ENCODE assay signal across 8 mouse cellular contexts in genomic region chr4:43499407-43500333, GRCm38 (mm10). TPM values are rescaled to one million over a fixed set of nuclear protein-coding genes. Genes with fewer than 3 reads are reported as not detected.
DNase-seq lines count a peak whose midpoint lies in the region; ATAC-seq and TF ChIP-seq lines count a peak whose summit lies in the region.

Gene Arhgef39, minus strand, starts transcription at chr4:43499695.

- H3K27ac ChIP-seq in hindbrain, embryonic 13.5 days = no peak within 1 kb of the TSS
- H3K27ac ChIP-seq in left cerebral cortex, adult 2 months = no peak within 1 kb of the TSS

- WGBS in hindbrain, embryonic 13.5 days = 7% methylated on average over 50 of the region's 50 CpGs

- peaks cover 3% of the 10 kb centered on the region; the same call in 1 of the 2 replicates for H3K36me3 ChIP-seq in hindbrain, embryonic 13.5 days

- peak within 1 kb of the TSS; percentile 77 for H3K4me2 ChIP-seq in hindbrain, embryonic 13.5 days

- peak; percentile 55 for DNase-seq in T-cell, adult 2 months (ENCODE audit: low spot score)
- DNase-seq in cerebellum, adult 9-11 months = peak; percentile 86
- peak; percentile 31 to 45 for DNase-seq in frontal cortex, postnatal 25 days (ENCODE audit: low spot score in 2 of 2)
- peak; percentile 69 to 79 for DNase-seq in left cerebral cortex, adult 2 months (ENCODE audit: extremely low spot score in 1 of 2, low spot score in 2 of 2)
- peak; percentile 79 for DNase-seq in right cerebral cortex, postnatal 14 days
- DNase-seq in urinary bladder, postnatal 36 days (ENCODE audit: low spot score in 2 of 2) = peak; percentile 73 to 77

- H3K27me3 ChIP-seq in hindbrain, embryonic 13.5 days = 0 out of 2 replicates have a peak, but pooled peaks cover 6% of the 10 kb centered on the region

- H3K9ac ChIP-seq in hindbrain, embryonic 13.5 days = peak within 1 kb of the TSS; percentile 72

- peak within 1 kb of the TSS; percentile 53 for H3K4me3 ChIP-seq in hindbrain, embryonic 13.5 days
- H3K4me3 ChIP-seq in left cerebral cortex, adult 2 months = peak within 1 kb of the TSS; percentile 53

- peak; percentile 81 for ATAC-seq in hindbrain, embryonic 13.5 days (ENCODE audit: low FRiP score)
- ATAC-seq in megakaryocyte, adult 5-6 weeks (ENCODE audit: poor library complexity, severe bottlenecking) = peak; percentile 83

- no peak for TF ChIP-seq CTCF in left cerebral cortex, adult 2 months (IDR thresholded peaks at IDR 0.05)

- peaks cover 32% of the 10 kb centered on the region for H3K4me1 ChIP-seq in hindbrain, embryonic 13.5 days (replicated peaks)

- no peaks in the 10 kb centered on the region for H3K9me3 ChIP-seq in hindbrain, embryonic 13.5 days

- intact Hi-C loops in left cerebral cortex, adult 2 months (cut with DNase I) = loop anchor here (10.0 kb wide), 1 partner anchor 455 kb away; the partner anchor contains the start of gene Fam214b

RNA-seq across cellular contexts. Expression of gene Arhgef39, which starts in this region (rescaled TPM):
- polyA plus RNA-seq in hindbrain, embryonic 13.5 days (2015; fragmentation: Nextera tagmentation; extraction: Ambion mirVana) = 8.4 and 8.9 TPM in 2 replicates
- 1 to 10 TPM in 1 of 2 experiments, under 1 TPM in 1; 0.41 to 1.7 TPM for total RNA-seq in left cerebral cortex, adult 2 months (2021)
- 54.6 and 60.0 TPM in 2 replicates for total RNA-seq in megakaryocyte, adult 5-6 weeks (2015)
- total RNA-seq in megakaryocyte, adult 5-6 weeks (2017) = 52.3 and 54.1 TPM in 2 replicates

Comparison
In these comparisons a context has a peak if more than half of its experiments do, and no peak if none do; other contexts are left out.
1. RNA of gene Arhgef39 (total RNA-seq): 52.3 to 60.0 TPM in megakaryocyte, adult 5-6 weeks; 0.41 to 1.7 TPM in left cerebral cortex, adult 2 months; every median in the first group is over 10 times any median in the second.
2. Peak in every context shown above with its lines, with median percentiles within 50 percentile points of each other: DNase-seq.